Mouse (Mus musculus) urinary bladder, postnatal 36 days (tissue): Measurements from ENCODE around the gene Rap1b.

Experiments
- DNase-seq, 2 experiments: peaks; one replicate each; pipeline ENCODE4 v3.0.0; 2022; ENCODE audit warnings: low spot score in 2 of 2, mixed read lengths in 1 of 2

Rap1b gene

DNA sequence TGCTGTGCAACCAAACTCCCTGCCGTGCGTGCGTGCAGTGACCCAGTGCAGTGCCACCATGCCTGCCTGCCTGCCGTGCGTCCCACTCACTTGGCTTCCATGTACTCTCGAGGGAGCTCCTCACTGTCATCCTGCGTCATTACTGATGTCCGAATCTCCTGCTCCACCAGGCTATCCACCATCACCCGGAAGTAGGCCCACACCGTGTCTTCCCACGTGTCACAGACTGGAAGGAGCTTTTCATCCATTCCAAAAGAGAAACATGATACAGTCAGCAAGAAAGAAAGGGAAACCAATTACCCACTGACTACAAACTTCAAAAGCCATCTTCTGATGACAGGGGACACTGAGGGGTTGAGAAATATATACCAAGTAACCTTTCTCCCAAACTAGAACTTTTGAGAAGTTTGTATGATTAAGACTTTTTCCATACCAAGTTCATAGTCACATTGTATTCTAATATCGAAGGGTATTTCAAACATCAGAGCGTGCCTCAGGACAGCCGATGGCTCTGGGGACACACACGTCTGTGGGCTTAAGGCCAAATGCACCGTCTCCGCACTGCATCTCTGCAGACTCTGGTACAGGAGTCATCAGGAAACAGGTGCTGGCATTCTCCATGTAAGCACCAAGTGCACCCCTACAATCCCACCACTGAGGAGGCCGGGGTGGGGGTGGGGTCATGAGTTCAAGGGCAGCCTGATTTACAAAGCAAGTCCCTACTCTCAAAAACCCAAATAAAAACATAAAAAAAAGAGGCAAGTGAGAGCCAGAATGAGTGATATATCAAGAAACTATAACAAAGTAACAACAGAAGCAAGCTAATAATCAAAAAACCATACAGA lies 75.3 kb downstream of the Rap1b start:
- no peak for DNase-seq

DNA sequence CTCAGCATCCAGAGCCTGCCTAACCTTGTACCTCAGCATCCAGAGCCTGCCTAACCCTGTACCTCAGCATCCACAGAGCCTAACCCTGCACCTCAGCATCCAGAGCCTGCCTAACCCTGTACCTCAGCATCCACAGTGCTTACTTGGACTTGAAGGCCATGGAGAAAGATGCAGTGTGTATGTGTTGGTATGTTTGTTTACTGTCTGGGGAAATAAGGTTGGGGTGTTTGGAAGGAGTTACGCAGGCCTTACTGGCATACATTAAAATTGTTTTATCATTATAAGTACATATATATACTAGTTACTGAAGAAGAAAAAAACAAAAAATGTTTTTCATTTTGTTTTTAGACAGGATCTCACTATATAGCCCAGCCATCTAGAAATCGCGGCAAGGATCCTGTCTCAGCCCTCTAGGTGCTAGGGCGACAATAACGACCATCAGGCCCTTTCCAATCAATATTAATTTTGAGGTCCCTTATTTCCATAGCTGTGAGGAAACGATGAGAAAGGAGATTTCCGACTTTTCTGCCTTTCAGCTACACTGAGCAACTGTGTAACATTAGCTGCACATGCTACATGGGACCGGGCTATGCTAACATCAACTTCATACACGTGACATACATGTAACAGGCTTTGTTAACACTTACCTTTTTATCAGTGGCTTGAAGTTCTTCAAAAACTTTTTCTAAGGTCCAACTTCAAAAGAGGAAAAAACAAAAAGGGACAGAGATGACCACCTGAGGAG lies 76.1 kb downstream of the Rap1b start:
- no peak for DNase-seq

DNA sequence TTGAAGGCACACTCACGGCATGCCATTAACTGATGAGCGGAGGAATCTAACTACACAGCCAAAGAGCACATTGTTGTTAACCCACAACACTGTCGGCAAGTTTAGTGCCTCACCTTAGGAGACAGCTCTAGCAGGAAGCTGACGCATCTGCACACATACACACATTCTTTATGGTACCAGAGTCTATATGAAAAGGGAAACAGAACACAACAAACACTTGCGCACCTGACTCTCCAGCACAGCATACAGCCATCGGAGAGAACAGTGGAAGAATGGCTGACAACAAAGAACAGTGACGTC lies 77.7 kb downstream of the Rap1b start:
- DNase-seq = no peak

DNA sequence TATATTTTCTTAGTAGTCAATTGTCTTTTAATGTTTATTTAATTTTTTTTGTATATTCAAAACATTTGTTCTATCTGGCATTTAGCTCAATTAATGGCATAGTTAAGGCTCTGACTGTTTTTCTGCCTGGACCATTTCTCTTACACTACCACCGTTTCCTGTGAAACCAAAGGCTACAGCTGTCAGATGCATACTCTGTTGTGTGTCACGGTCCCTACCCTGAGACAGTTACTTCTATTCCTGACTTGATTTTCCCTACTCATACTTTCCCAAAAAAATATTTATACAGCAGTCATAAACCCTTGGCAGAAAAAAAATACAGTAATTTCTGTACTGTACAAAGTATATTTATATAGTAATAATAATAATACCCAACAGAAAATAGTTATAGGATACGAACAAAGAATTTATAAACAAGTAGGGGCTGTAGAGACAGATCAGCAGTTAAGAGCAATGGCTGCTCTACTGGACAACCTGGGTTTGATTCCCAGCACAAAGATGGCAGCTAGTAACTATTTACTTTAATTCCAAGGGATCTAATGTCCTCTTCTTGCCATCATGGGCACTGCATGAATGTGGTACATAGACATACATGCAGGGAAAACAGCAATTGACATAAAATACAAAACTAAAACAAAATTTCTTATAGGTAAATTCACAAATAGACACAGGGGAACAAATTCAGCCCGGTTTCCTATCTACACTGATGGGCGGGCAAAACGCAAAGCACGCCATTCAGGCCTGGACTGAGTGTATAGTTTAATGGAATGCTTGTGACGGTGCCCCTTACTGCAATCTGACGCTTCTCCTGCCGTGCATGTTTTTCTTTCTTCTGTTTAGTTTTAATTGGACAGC lies 78.3 kb downstream of the Rap1b start:
- DNase-seq = no peak

DNA sequence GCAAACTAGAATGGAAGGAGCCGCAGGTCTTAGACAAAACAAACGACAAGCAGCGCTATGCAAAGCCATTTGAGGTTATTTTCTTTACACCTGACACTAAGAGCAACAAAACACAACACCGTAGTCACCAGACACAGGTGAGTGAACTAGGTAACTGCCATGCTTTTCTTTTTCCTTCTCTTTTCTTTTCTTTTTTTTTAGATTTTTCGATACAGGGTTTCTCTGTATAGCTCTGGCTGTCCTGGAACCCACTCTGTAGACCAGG lies 79.0 kb downstream of the Rap1b start:
- DNase-seq = no peak

DNA sequence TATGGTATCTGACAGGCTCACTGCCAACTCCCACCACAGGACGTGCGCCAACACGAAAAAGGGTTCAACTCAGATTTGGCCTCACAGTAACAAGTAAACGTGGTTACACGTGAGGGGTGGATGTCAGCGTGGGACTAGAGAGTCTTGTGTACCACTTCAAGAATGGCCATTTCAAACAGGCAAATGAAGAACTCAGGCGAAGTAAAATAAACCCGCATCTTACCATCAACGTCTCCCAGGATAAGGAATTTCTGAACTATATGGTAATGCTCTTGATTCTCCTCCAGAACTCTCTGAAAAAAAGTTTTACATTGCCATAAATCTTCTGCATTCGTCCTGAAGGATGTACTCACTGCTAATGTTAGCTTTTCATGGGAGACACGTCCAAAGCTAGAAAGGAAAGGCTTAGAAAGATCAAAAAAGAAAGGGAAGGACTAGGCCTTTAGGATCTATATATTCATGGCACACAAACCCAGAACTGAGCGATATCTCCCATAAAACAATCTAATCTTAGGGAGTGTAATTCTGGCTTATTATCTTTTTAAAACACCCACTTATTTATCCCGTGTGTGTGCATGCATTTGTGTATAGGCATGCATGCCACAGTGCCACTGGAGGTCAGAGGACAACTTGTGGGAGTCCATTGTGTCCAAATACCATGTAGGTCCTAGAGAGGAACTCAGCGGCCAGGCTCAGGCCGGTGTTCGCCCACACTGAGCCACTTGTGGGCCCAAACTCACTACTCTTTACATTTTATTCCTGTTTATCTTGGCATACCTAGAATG lies 79.5 kb downstream of the Rap1b start:
- DNase-seq = no peak

DNA sequence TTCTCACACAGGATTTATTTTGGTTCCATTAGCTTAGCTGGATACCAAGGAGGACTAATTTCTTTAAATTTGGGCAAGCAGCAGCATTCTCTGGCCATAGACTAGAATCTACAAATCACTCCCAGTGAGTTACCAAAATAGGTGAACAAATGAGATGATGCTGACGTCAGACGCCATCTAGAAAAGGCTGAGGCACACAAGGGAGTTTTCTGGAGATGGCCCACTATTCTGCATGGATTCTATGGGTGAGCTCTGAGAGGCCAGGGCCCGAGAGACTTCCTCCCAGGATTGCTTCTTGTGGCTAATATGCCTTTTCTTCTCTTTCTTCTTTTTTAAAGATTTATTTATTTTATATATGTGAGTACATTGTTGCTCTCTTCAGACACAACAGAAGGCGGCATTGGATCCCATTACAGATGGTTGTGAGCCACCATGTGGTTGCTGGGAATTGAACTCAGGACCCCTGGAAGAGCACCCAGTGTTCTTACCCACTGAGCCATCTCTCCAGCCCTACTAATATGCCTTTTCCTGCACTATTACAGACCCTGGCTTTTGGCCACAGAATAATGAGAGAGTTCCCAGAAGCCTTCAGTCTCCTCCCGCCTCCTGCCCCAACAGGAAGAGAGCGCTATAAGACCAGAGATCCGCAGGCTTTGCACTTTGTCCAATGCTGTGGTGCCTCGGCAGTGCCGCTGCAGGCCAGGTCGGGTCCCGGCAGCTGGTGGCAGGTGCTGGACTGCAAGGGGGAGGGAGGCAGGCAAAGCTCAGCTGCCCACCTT lies 80.5 kb downstream of the Rap1b start:
- DNase-seq = no peak

DNA sequence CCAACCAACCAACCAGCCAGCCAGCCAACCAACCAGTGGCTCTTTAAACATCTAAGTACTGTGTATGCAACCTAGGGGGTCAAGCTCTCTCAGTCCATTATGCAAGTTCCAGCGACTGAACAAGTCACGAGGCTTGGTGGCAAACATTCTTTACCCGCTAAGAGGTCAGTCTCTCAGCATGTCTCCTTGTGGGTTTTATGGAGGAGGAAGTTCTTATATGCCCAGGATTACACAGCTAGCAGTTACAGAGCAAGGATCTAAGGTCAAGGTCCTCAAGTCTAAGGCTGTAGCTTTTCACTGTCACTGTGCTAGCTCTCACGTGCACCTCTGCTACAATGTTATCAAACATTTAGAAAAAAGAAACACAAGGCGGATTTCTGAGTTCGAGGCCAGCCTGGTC lies 81.2 kb downstream of the Rap1b start:
- no peak for DNase-seq
